Comparison of ENCODE assay signal across 8 mouse cellular contexts in the genomic region with DNA sequence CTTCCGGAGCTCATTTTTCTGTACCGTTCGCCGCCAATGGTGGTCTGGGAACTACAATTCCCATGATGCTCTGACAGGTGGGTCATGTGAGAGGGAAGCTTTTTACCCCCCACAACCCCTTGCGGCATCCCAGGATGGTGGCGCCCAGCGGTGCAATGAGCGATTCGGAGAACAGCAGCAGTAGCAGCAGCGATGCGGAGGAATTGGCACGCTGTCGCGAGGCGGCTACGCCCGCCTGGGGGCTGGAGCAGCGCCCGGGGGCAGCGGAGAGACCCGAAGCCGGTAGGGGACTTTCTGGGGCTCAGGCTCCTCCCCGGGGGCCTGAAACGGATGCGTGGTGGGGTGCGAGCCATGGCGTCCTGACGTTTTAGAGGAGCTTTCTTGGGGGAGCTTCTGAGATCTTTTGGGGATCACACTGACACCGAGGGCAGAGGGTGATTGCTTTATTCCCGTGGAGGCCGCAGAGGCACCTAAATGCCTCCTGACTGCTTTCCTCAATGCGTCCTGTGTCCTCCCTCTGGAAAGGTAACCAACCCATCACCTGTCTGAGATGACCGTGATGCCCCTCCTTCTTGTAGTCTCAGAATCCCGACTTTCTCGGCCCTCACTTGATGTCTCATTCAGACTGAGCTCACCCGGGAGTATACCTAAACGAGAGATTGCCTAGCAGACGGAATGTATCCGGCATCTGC. TPM values are rescaled to one million over a fixed set of nuclear protein-coding genes. Genes with fewer than 3 reads are reported as not detected.
DNase-seq lines count a peak whose midpoint lies in the region; ATAC-seq and TF ChIP-seq lines count a peak whose summit lies in the region.

A gene (plus strand): TSS at position 85 of the 692 bp plus-strand sequence.

- peak within 1 kb of the TSS; percentile 80 to 99 for H3K4me3 ChIP-seq in MEL (ENCODE audit: control insufficient read depth in 1 of 2, insufficient read depth in 1 of 2, low read depth in 2 of 2, low read length in 2 of 2)
- peak within 1 kb of the TSS; percentile 71 for H3K4me3 ChIP-seq in forebrain, embryonic 16.5 days (replicated peaks; ENCODE audit: low read length)
- peak within 1 kb of the TSS; percentile 94 for H3K4me3 ChIP-seq in layer of hippocampus, adult 2 months
- H3K4me3 ChIP-seq in lung, embryonic 14.5 days (ENCODE audit: low read depth, low read length): peak within 1 kb of the TSS; percentile 87
- H3K4me3 ChIP-seq in olfactory bulb, adult 2 months (ENCODE audit: insufficient read depth, low read depth, low read length): peak within 1 kb of the TSS; percentile 61
- peak within 1 kb of the TSS; percentile 91 for H3K4me3 ChIP-seq in thymus, adult 2 months (ENCODE audit: control insufficient read depth, insufficient read depth, low read length)

- intact Hi-C loops in heart, postnatal 36 days (cut with DNase I): no loop called here

- peak; percentile 78 to 89 for TF ChIP-seq POLR2A in MEL (IDR thresholded peaks at IDR 0.05; ENCODE audit: control insufficient read depth in 1 of 2, insufficient read depth in 1 of 2, low read depth in 1 of 2, low read length in 2 of 2, poor library complexity in 1 of 2)
- TF ChIP-seq POLR2A in olfactory bulb, adult 2 months (IDR thresholded peaks at IDR 0.05; ENCODE audit: insufficient read depth, low read depth, low read length): peak; percentile 76
- TF ChIP-seq POLR2A in thymus, adult 2 months (IDR thresholded peaks at IDR 0.05; ENCODE audit: control insufficient read depth, extremely low read depth, insufficient read depth, low read length, poor library complexity): peak; percentile 80

- peaks cover 6% of the 10 kb centered on the region for H3K79me2 ChIP-seq in MEL (ENCODE audit: control insufficient read depth, insufficient read depth, low read length, poor library complexity)

- H3K36me3 ChIP-seq in MEL (ENCODE audit: control insufficient read depth in 1 of 2, insufficient read depth in 2 of 2, low read length in 2 of 2): peaks cover 0 to 6% of the 10 kb centered on the region in 2 experiments; a peak in 2 of 4 replicates
- peaks cover 6% of the 10 kb centered on the region; the same call in 1 of the 2 replicates for H3K36me3 ChIP-seq in forebrain, embryonic 16.5 days (ENCODE audit: control insufficient read depth, insufficient read depth)
- H3K36me3 ChIP-seq in lung, embryonic 14.5 days (ENCODE audit: insufficient read depth): peaks cover 16% of the 10 kb centered on the region
- peaks cover 15% of the 10 kb centered on the region for H3K36me3 ChIP-seq in thymus, adult 2 months (ENCODE audit: control insufficient read depth, insufficient read depth, low read length)

- peak; percentile 94 for DNase-seq in MEL (ENCODE audit: low read depth, low spot score)
- peak; percentile 85 to 92 for DNase-seq in cerebellum, adult 18-20 months
- DNase-seq in heart, postnatal 36 days: peak; percentile 79 to 82
- DNase-seq in layer of hippocampus, adult 2 months (ENCODE audit: low spot score in 2 of 2): peak; percentile 85 to 90
- peak; percentile 95 for DNase-seq in lung, embryonic 14.5 days
- DNase-seq in thymus, adult 2 months: peak; percentile 89

- H3K4me2 ChIP-seq in forebrain, embryonic 16.5 days (ENCODE audit: low read length): peak within 1 kb of the TSS; percentile 77
- peak within 1 kb of the TSS; percentile 85 for H3K4me2 ChIP-seq in lung, embryonic 14.5 days

- ATAC-seq in forebrain, embryonic 16.5 days: peak; percentile 99
- ATAC-seq in lung, embryonic 14.5 days (ENCODE audit: insufficient read depth): peak; percentile 97

- 0 out of 6 replicates have a peak, but pooled peaks of 1 of the 3 experiments have one; percentile 3 for TF ChIP-seq CTCF in MEL (IDR thresholded peaks at IDR 0.05 in 2 of 3, conservative IDR thresholded peaks at IDR 0.05 in 1 of 3; ENCODE audit: control insufficient read depth in 1 of 3, insufficient read depth in 1 of 3, low read depth in 2 of 3, low read length in 3 of 3, poor library complexity in 1 of 3, severe bottlenecking in 1 of 3)
- peak; percentile 59 for TF ChIP-seq CTCF in layer of hippocampus, adult 2 months (conservative IDR thresholded peaks at IDR 0.05)
- TF ChIP-seq CTCF in lung, embryonic 14.5 days (IDR thresholded peaks at IDR 0.05; ENCODE audit: low read depth): peak; percentile 40; the same call in 1 of the 2 replicates
- TF ChIP-seq CTCF in olfactory bulb, adult 2 months (IDR thresholded peaks at IDR 0.05; ENCODE audit: insufficient read depth, low read depth, low read length): no peak
- no peak for TF ChIP-seq CTCF in thymus, adult 2 months (IDR thresholded peaks at IDR 0.05; ENCODE audit: borderline replicate concordance, control insufficient read depth, extremely low read depth, insufficient read depth, low read length, poor library complexity)

- no peaks in the 10 kb centered on the region for H3K27me3 ChIP-seq in MEL (ENCODE audit: control insufficient read depth in 1 of 2, insufficient read depth in 2 of 2, low read length in 2 of 2)
- no peaks in the 10 kb centered on the region for H3K27me3 ChIP-seq in forebrain, embryonic 16.5 days (replicated peaks; ENCODE audit: control insufficient read depth, insufficient read depth, low read length)
- H3K27me3 ChIP-seq in lung, embryonic 14.5 days (ENCODE audit: insufficient read depth, low read length): no peaks in the 10 kb centered on the region
- no peaks in the 10 kb centered on the region for H3K27me3 ChIP-seq in thymus, adult 2 months (ENCODE audit: control insufficient read depth, insufficient read depth, low read length)

- TF ChIP-seq RAD21 in MEL (IDR thresholded peaks at IDR 0.05; ENCODE audit: low read depth, low read length): no peak

- no peaks in the 10 kb centered on the region; a peak in 2 of 4 replicates for H3K4me1 ChIP-seq in MEL (ENCODE audit: control insufficient read depth in 1 of 2, insufficient read depth in 2 of 2, low read length in 2 of 2)
- peaks cover 10% of the 10 kb centered on the region for H3K4me1 ChIP-seq in forebrain, embryonic 16.5 days (replicated peaks; ENCODE audit: control insufficient read depth, insufficient read depth, low read length)
- no peaks in the 10 kb centered on the region for H3K4me1 ChIP-seq in lung, embryonic 14.5 days (ENCODE audit: insufficient read depth)
- H3K4me1 ChIP-seq in olfactory bulb, adult 2 months (ENCODE audit: control insufficient read depth, insufficient read depth, low read length): peaks cover 8% of the 10 kb centered on the region
- 0 out of 2 replicates have a peak, but pooled peaks cover 2% of the 10 kb centered on the region for H3K4me1 ChIP-seq in thymus, adult 2 months (replicated peaks; ENCODE audit: control insufficient read depth, insufficient read depth, low read length)

- no peak for TF ChIP-seq EP300 in MEL (IDR thresholded peaks at IDR 0.05; ENCODE audit: low read depth in 1 of 2, low read length in 2 of 2)

- H3K9ac ChIP-seq in MEL (ENCODE audit: control insufficient read depth, low read depth, low read length, poor library complexity, severe bottlenecking): peak within 1 kb of the TSS; percentile 93
- peak within 1 kb of the TSS; percentile 78 for H3K9ac ChIP-seq in forebrain, embryonic 16.5 days (replicated peaks; ENCODE audit: low read depth, low read length)
- peak within 1 kb of the TSS; percentile 91 for H3K9ac ChIP-seq in lung, embryonic 14.5 days

- H3K27ac ChIP-seq in MEL (ENCODE audit: control insufficient read depth, low read depth, low read length): peak within 1 kb of the TSS; percentile 72
- H3K27ac ChIP-seq in forebrain, embryonic 16.5 days (ENCODE audit: low read length): peak within 1 kb of the TSS; percentile 78
- H3K27ac ChIP-seq in layer of hippocampus, adult 2 months: peak within 1 kb of the TSS; percentile 98
- peak within 1 kb of the TSS; percentile 89 for H3K27ac ChIP-seq in lung, embryonic 14.5 days (ENCODE audit: low read depth)
- H3K27ac ChIP-seq in olfactory bulb, adult 2 months (ENCODE audit: insufficient read depth, low read depth, low read length): peak within 1 kb of the TSS; percentile 52; the same call in 1 of the 2 replicates
- peak within 1 kb of the TSS; percentile 71 for H3K27ac ChIP-seq in thymus, adult 2 months (ENCODE audit: control insufficient read depth, insufficient read depth, low read length)

- under 1% methylated on average over 39 of the region's 39 CpGs for WGBS in forebrain, embryonic 16.5 days
- WGBS in lung, embryonic 14.5 days: 2% methylated on average over 39 of the region's 39 CpGs
- WGBS in olfactory bulb, adult 2 months: under 1% methylated on average over 39 of the region's 39 CpGs
- WGBS in thymus, adult 2 months: 1% methylated on average over 39 of the region's 39 CpGs

- no peaks in the 10 kb centered on the region for H3K9me3 ChIP-seq in MEL (replicated peaks; ENCODE audit: insufficient read depth, low read length)
- H3K9me3 ChIP-seq in forebrain, embryonic 16.5 days (ENCODE audit: control insufficient read depth, low read length): peaks cover 5% of the 10 kb centered on the region; the same call in 1 of the 2 replicates
- no peaks in the 10 kb centered on the region for H3K9me3 ChIP-seq in lung, embryonic 14.5 days (ENCODE audit: low read depth, low read length)

TF ChIP-seq in MEL, 35 proteins besides CTCF, POLR2A, EP300 and RAD21 (continues in another document):
- TF ChIP-seq NELFE (IDR thresholded peaks at IDR 0.05; ENCODE audit: low read depth, low read length) (peak; percentile 79), MYB (IDR thresholded peaks at IDR 0.05; ENCODE audit: low read depth, low read length) (no peak), USF1 (IDR thresholded peaks at IDR 0.05; ENCODE audit: low read depth, low read length) (peak; percentile 98), USF2 (IDR thresholded peaks at IDR 0.05; ENCODE audit: borderline replicate concordance in 1 of 2, insufficient read depth in 1 of 2, low read depth in 1 of 2, low read length in 2 of 2) (peak; percentile 49 to 85; a peak in 3 of 4 replicates), TAL1 (IDR thresholded peaks at IDR 0.05; ENCODE audit: low read length) (no peak), MAZ (IDR thresholded peaks at IDR 0.05; ENCODE audit: low read depth, low read length) (peak; percentile 35; the same call in 1 of the 2 replicates), SIN3A (IDR thresholded peaks at IDR 0.05; ENCODE audit: low read length) (peak; percentile 93), ELF1 (IDR thresholded peaks at IDR 0.05; ENCODE audit: low read depth, low read length) (peak; percentile 69), KAT2A (conservative IDR thresholded peaks at IDR 0.05; ENCODE audit: low read depth, low read length) (peak; percentile 90)

RNA-seq across cellular contexts. Expression of the gene that starts here (rescaled TPM):
- total RNA-seq in MEL (2012; rRNA removed): 14.4 and 16.2 TPM in 2 replicates
- 10 to 100 TPM in 1 of 2 experiments, not detected in 1; 46.1 TPM for polyA plus RNA-seq in MEL (2012; ENCODE audit: insufficient read depth in 1 of 2, insufficient read length in 2 of 2, low read depth in 1 of 2, low replicate concordance in 2 of 2, missing spikeins in 1 of 2)
- polyA plus RNA-seq in forebrain, embryonic 16.5 days (2015; fragmentation: Nextera tagmentation; extraction: Ambion mirVana): 84.1 and 106 TPM in 2 replicates
- total RNA-seq in heart, postnatal 36 days (2021): 10 to 100 TPM; 29.9 to 30.1 TPM
- total RNA-seq in layer of hippocampus, adult 2 months (2021): 100 to 1,000 TPM; 184 to 196 TPM
- polyA plus RNA-seq in lung, embryonic 14.5 days (2014; fragmentation: Nextera tagmentation; extraction: Ambion mirVana): 44.3 and 50.6 TPM in 2 replicates
- polyA plus RNA-seq in olfactory bulb, adult 2 months (2012; ENCODE audit: insufficient read depth, insufficient read length, low replicate concordance, missing spikeins): not detected in 2 replicates
- 25.6 and 29.9 TPM in 2 replicates for polyA plus RNA-seq in thymus, adult 2 months (2012; rRNA removed)

Comparison
In these comparisons a context has a peak if more than half of its experiments do, and no peak if none do; other contexts are left out.
1. Peak in every context shown above with its lines: DNase-seq, ATAC-seq, H3K4me3 ChIP-seq and H3K27ac ChIP-seq.
2. RNA of the gene that starts here (total RNA-seq): 184 to 196 TPM in layer of hippocampus, adult 2 months; 29.9 to 30.1 TPM in heart, postnatal 36 days and 14.4 to 16.2 TPM in MEL; every median in the first group is over 4 times any median in the second.
3. CTCF ChIP-seq: peak in layer of hippocampus, adult 2 months (single experiment) and lung, embryonic 14.5 days (single experiment); none in olfactory bulb, adult 2 months (single experiment) and thymus, adult 2 months (single experiment).